Mouse (Mus musculus) MEL (cell line): Measurements from ENCODE around the gene Gstp1.

Experiments
- CHD1 ChIP-seq: IDR thresholded peaks from 2 replicates; pipeline ENCODE4 v1.6.1; 2012; ENCODE audit warnings: low read depth, mild to moderate bottlenecking, inconsistent platforms, low read length, improper control_type of control experiment
- CTCF ChIP-seq, 3 experiments: IDR thresholded peaks in 2 of 3; conservative IDR thresholded peaks in 1 of 3; 2 replicates each; pipeline ENCODE4 v1.5.1; 2011 to 2012; ENCODE audit warnings: low read length in 3 of 3, low read depth in 2 of 3, mild to moderate bottlenecking in 2 of 3, improper control_type of control experiment in 1 of 3, inconsistent platforms in 1 of 3, mixed read lengths in 1 of 3, moderate library complexity in 1 of 3; ENCODE audit not compliant: control insufficient read depth in 1 of 3, insufficient read depth in 1 of 3, poor library complexity in 1 of 3, severe bottlenecking in 1 of 3
- E2F4 ChIP-seq: IDR thresholded peaks from 2 replicates; pipeline ENCODE4 v1.6.1; 2011; ENCODE audit warnings: low read depth, low read length, improper control_type of control experiment, borderline replicate concordance
- ELF1 ChIP-seq: IDR thresholded peaks from 2 replicates; pipeline ENCODE4 v1.6.1; 2014; ENCODE audit warnings: low read depth, mild to moderate bottlenecking, inconsistent platforms, low read length, improper control_type of control experiment, moderate library complexity
- EP300 ChIP-seq, 2 experiments: IDR thresholded peaks; 2 replicates each; pipeline ENCODE4 v1.6.1; 2011; ENCODE audit warnings: improper control_type of control experiment in 2 of 2, low read length in 2 of 2, low read depth in 1 of 2, mild to moderate bottlenecking in 1 of 2
- KAT2A ChIP-seq: conservative IDR thresholded peaks from 2 replicates; pipeline ENCODE4 v1.6.1; 2012; ENCODE audit warnings: low read depth, low read length, improper control_type of control experiment, inconsistent platforms
- MAZ ChIP-seq: IDR thresholded peaks from 2 replicates; pipeline ENCODE4 v1.6.1; 2012; ENCODE audit warnings: low read depth, mild to moderate bottlenecking, inconsistent platforms, low read length, improper control_type of control experiment
- POLR2A ChIP-seq, 2 experiments: IDR thresholded peaks; 2 replicates each; pipeline ENCODE4 v1.6.1; 2011 to 2012; ENCODE audit warnings: low read length in 2 of 2, mild to moderate bottlenecking in 2 of 2, control low read depth in 1 of 2, improper control_type of control experiment in 1 of 2, low read depth in 1 of 2, moderate library complexity in 1 of 2; ENCODE audit not compliant: control insufficient read depth in 1 of 2, insufficient read depth in 1 of 2, poor library complexity in 1 of 2
- POLR2AphosphoS2 ChIP-seq: IDR thresholded peaks from 2 replicates; pipeline ENCODE4 v1.6.1; 2011; ENCODE audit warnings: low read length, improper control_type of control experiment
- SIN3A ChIP-seq: IDR thresholded peaks from 2 replicates; pipeline ENCODE4 v1.6.1; 2012; ENCODE audit warnings: low read length, improper control_type of control experiment, inconsistent platforms
- USF1 ChIP-seq: IDR thresholded peaks from 2 replicates; pipeline ENCODE4 v1.6.1; 2014; ENCODE audit warnings: low read depth, mild to moderate bottlenecking, inconsistent platforms, low read length, improper control_type of control experiment, moderate library complexity
- ZMIZ1 ChIP-seq: IDR thresholded peaks from 2 replicates; pipeline ENCODE4 v1.6.1; 2012; ENCODE audit warnings: low read depth, mild to moderate bottlenecking, inconsistent platforms, low read length, improper control_type of control experiment, moderate library complexity

DNA sequence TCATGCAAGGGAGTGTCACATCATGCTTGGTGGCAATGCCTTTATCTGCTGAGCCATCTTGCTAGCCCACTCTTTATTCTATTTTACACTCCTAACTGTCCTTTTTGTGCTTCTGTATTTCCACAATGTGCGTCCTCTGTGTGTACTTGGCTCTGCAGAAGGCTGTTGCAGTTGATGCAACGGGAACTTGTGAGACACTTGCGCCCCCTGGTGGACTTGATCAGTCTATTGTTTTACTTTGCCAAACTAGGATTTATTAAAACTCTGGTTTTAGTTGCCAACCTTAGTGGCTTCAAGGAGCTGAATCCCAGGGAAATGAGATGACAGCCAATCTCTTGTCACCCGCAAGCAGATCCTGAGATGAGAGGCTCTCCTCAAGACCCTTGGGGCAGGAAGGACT, 10.1 kb upstream of the Gstp1 start:
- no peak for TF ChIP-seq POLR2AphosphoS2
- peak; percentile 57 to 91 (median 77) for TF ChIP-seq CTCF (IDR thresholded peaks at IDR 0.05 in 2 of 3, conservative IDR thresholded peaks at IDR 0.05 in 1 of 3; ENCODE audit: control insufficient read depth in 1 of 3, insufficient read depth in 1 of 3, low read depth in 2 of 3, low read length in 3 of 3, poor library complexity in 1 of 3, severe bottlenecking in 1 of 3)
- no peak for TF ChIP-seq EP300 (IDR thresholded peaks at IDR 0.05; ENCODE audit: low read depth in 1 of 2, low read length in 2 of 2)
- TF ChIP-seq KAT2A, result no peak
- no peak for TF ChIP-seq CHD1
- TF ChIP-seq MAZ, result no peak
- no peak for TF ChIP-seq E2F4
- TF ChIP-seq POLR2A (IDR thresholded peaks at IDR 0.05; ENCODE audit: control insufficient read depth in 1 of 2, insufficient read depth in 1 of 2, low read depth in 1 of 2, low read length in 2 of 2, poor library complexity in 1 of 2), result no peak
- TF ChIP-seq SIN3A, result no peak
- no peak for TF ChIP-seq ELF1
- no peak for TF ChIP-seq ZMIZ1
- no peak for TF ChIP-seq USF1
